Comparison of ENCODE assay signal across 7 mouse cellular contexts in genomic region chr12:52604992-52605652, GRCm38 (mm10).
DNase-seq lines count a peak whose midpoint lies in the region; ATAC-seq and TF ChIP-seq lines count a peak whose summit lies in the region.

No protein-coding gene starts in this region.

- 42% methylated on average over 13 of the region's 13 CpGs for WGBS in lung, embryonic 16.5 days
- WGBS in limb, embryonic 10.5 days: 57% methylated on average over 13 of the region's 13 CpGs
- 39% methylated on average over 13 of the region's 13 CpGs for WGBS in small intestine, adult 2 months

- no peak for ATAC-seq in lung, embryonic 16.5 days (ENCODE audit: low read depth)
- no peak for ATAC-seq in cerebellum, adult (ENCODE audit: insufficient number of reproducible peaks, low FRiP score, low TSS enrichment)

- no peaks in the 10 kb centered on the region for H3K36me3 ChIP-seq in lung, embryonic 16.5 days (ENCODE audit: control insufficient read depth, insufficient read depth, low read length)
- no peaks in the 10 kb centered on the region for H3K36me3 ChIP-seq in limb, embryonic 10.5 days
- H3K36me3 ChIP-seq in small intestine, adult 2 months (ENCODE audit: control insufficient read depth, insufficient read depth, low read length): no peaks in the 10 kb centered on the region

- peak overlapping the region; percentile 78 for H3K4me2 ChIP-seq in lung, embryonic 16.5 days (ENCODE audit: low read depth, low read length)

- H3K9me3 ChIP-seq in lung, embryonic 16.5 days (ENCODE audit: control insufficient read depth, low read length): no peaks in the 10 kb centered on the region
- no peaks in the 10 kb centered on the region for H3K9me3 ChIP-seq in limb, embryonic 10.5 days (replicated peaks)

- peaks cover 6% of the 10 kb centered on the region for H3K4me1 ChIP-seq in lung, embryonic 16.5 days (replicated peaks; ENCODE audit: control insufficient read depth, insufficient read depth, low read length)
- H3K4me1 ChIP-seq in embryonic fibroblast, embryonic 13.5 days (ENCODE audit: control insufficient read depth, insufficient read depth, low read length): 0 out of 2 replicates have a peak, but pooled peaks cover 2% of the 10 kb centered on the region
- peaks cover 12% of the 10 kb centered on the region for H3K4me1 ChIP-seq in limb, embryonic 10.5 days
- peaks cover 6% of the 10 kb centered on the region; the same call in 1 of the 2 replicates for H3K4me1 ChIP-seq in small intestine, adult 2 months (ENCODE audit: control insufficient read depth, insufficient read depth, insufficient read length, low read length)

- H3K9ac ChIP-seq in lung, embryonic 16.5 days (ENCODE audit: low read length): peak overlapping the region; percentile 72

- no peak for DNase-seq in lung, postnatal 14 days
- no peak for DNase-seq in limb, embryonic 10.5 days (ENCODE audit: low spot score)
- no peak for DNase-seq in embryo, embryonic 10 days (ENCODE audit: low spot score)

- peak overlapping the region; percentile 89 for H3K27ac ChIP-seq in lung, embryonic 16.5 days (ENCODE audit: low read length)
- H3K27ac ChIP-seq in embryonic fibroblast, embryonic 13.5 days (ENCODE audit: insufficient read depth, low read length): peak overlapping the region; percentile 53
- H3K27ac ChIP-seq in limb, embryonic 10.5 days: peak overlapping the region; percentile 97
- H3K27ac ChIP-seq in small intestine, adult 2 months (ENCODE audit: insufficient read depth, low read depth, low read length): peak overlapping the region; percentile 76

- H3K27me3 ChIP-seq in lung, embryonic 16.5 days (ENCODE audit: control insufficient read depth, insufficient read depth, low read depth, low read length): no peaks in the 10 kb centered on the region
- no peaks in the 10 kb centered on the region for H3K27me3 ChIP-seq in limb, embryonic 10.5 days (ENCODE audit: low read depth, poor library complexity, severe bottlenecking)
- no peaks in the 10 kb centered on the region for H3K27me3 ChIP-seq in small intestine, adult 2 months (ENCODE audit: control insufficient read depth, insufficient read depth, low read length)

- peak overlapping the region; percentile 93 for H3K4me3 ChIP-seq in lung, embryonic 16.5 days (ENCODE audit: low read length)
- no peak overlapping the region for H3K4me3 ChIP-seq in embryonic fibroblast, embryonic 13.5 days (ENCODE audit: insufficient read depth, low read length)
- H3K4me3 ChIP-seq in limb, embryonic 10.5 days: peak overlapping the region; percentile 92
- H3K4me3 ChIP-seq in small intestine, adult 2 months (ENCODE audit: low read depth, low read length): peak overlapping the region; percentile 58

- no peak for TF ChIP-seq POLR2A in embryonic fibroblast, embryonic 13.5 days (IDR thresholded peaks at IDR 0.05; ENCODE audit: low read depth, low read length)
- no peak for TF ChIP-seq POLR2A in small intestine, adult 2 months (IDR thresholded peaks at IDR 0.05; ENCODE audit: low read depth, low read length)

- TF ChIP-seq CTCF in embryonic fibroblast, embryonic 13.5 days (IDR thresholded peaks at IDR 0.05; ENCODE audit: borderline replicate concordance, insufficient read depth, low read length): no peak
- no peak for TF ChIP-seq CTCF in small intestine, adult 2 months (IDR thresholded peaks at IDR 0.05; ENCODE audit: extremely low read depth, insufficient read length, insufficient replicate concordance, low read depth, low read length)
